ENCODE assay signal across 10 mouse cellular contexts in the genomic region with DNA sequence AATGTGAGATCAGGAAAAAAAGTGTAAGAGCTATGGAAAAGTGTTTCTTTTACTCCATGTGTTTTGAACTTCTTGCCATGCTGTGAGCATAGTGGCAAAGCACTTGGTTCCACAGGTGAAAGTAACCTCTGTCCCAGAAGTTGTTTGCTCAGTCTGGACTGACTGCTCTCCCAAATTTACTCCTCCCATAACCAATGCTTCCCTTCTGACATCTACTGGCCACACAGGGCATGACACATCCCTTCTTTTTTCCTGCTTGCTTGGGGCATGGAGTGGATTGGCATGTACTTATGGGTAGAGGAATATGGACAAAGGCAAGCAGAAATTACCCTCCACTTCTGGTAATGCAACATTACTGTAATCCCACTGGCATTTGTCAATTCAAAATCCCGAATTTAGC. TPM values are rescaled to one million over a fixed set of nuclear protein-coding genes. Genes with fewer than 3 reads are reported as not detected.
DNase-seq lines count a peak whose midpoint lies in the region; ATAC-seq lines count a peak whose summit lies in the region.
"Had no signal": no experiment of that assay in that cellular context is flagged by ENCODE, and none has a peak within 500 bp of the region (broad histone marks: within the 10 kb centered on the region; RNA-seq: fewer than 3 reads in every experiment).

No protein-coding gene starts in this region.

- H3K9ac ChIP-seq in midbrain, embryonic 14.5 days (replicated peaks; ENCODE audit: low read length) = no peak overlapping the region
- no peak overlapping the region for H3K9ac ChIP-seq in midbrain, embryonic 13.5 days (replicated peaks)
- no peak overlapping the region for H3K9ac ChIP-seq in limb, embryonic 11.5 days (ENCODE audit: low read length)

- no peaks in the 10 kb centered on the region for H3K9me3 ChIP-seq in midbrain, embryonic 14.5 days (ENCODE audit: control insufficient read depth, low read length)
- no peaks in the 10 kb centered on the region for H3K9me3 ChIP-seq in midbrain, embryonic 13.5 days
- no peaks in the 10 kb centered on the region for H3K9me3 ChIP-seq in heart, embryonic 10.5 days
- H3K9me3 ChIP-seq in limb, embryonic 11.5 days (ENCODE audit: control insufficient read depth, low read length) = no peaks in the 10 kb centered on the region

- H3K36me3 ChIP-seq in midbrain, embryonic 14.5 days (ENCODE audit: control insufficient read depth, insufficient read depth, low read length) = no peaks in the 10 kb centered on the region
- no peaks in the 10 kb centered on the region for H3K36me3 ChIP-seq in midbrain, embryonic 13.5 days
- no peaks in the 10 kb centered on the region for H3K36me3 ChIP-seq in heart, embryonic 10.5 days
- H3K36me3 ChIP-seq in limb, embryonic 11.5 days (ENCODE audit: control insufficient read depth, insufficient read depth, low read length) = no peaks in the 10 kb centered on the region

- WGBS in midbrain, embryonic 14.5 days = 5% methylated on average over 1 of the region's 1 CpGs
- WGBS in midbrain, embryonic 13.5 days = 6% methylated on average over 1 of the region's 1 CpGs
- WGBS in heart, embryonic 10.5 days = 9% methylated on average over 1 of the region's 1 CpGs
- 4% methylated on average over 1 of the region's 1 CpGs for WGBS in limb, embryonic 11.5 days

- H3K4me2 ChIP-seq in midbrain, embryonic 14.5 days (ENCODE audit: low read length) = no peak overlapping the region
- H3K4me2 ChIP-seq in midbrain, embryonic 13.5 days (replicated peaks) = no peak overlapping the region
- H3K4me2 ChIP-seq in limb, embryonic 11.5 days (ENCODE audit: low read depth, severe bottlenecking) = no peak overlapping the region

- ATAC-seq in CD4-positive, CD25-positive, alpha-beta regulatory T cell, adult 4 months = no peak
- ATAC-seq in midbrain, embryonic 14.5 days (ENCODE audit: low FRiP score, low TSS enrichment) = no peak
- no peak for ATAC-seq in midbrain, embryonic 13.5 days
- ATAC-seq in limb, embryonic 11.5 days (ENCODE audit: insufficient number of reproducible peaks, low FRiP score, low TSS enrichment, low read depth) = 0 out of 2 replicates have a peak, but pooled peaks have one; percentile 35

- no peaks in the 10 kb centered on the region for H3K27me3 ChIP-seq in midbrain, embryonic 14.5 days (ENCODE audit: control insufficient read depth, insufficient read depth, low read length)
- no peaks in the 10 kb centered on the region for H3K27me3 ChIP-seq in midbrain, embryonic 13.5 days
- no peaks in the 10 kb centered on the region for H3K27me3 ChIP-seq in heart, embryonic 10.5 days (ENCODE audit: insufficient read depth, poor library complexity, severe bottlenecking)
- H3K27me3 ChIP-seq in limb, embryonic 11.5 days (ENCODE audit: control insufficient read depth, insufficient read depth, low read length) = no peaks in the 10 kb centered on the region

- H3K27ac ChIP-seq in midbrain, embryonic 14.5 days (replicated peaks; ENCODE audit: low read depth, low read length) = no peak overlapping the region
- H3K27ac ChIP-seq in midbrain, embryonic 13.5 days = no peak overlapping the region
- H3K27ac ChIP-seq in heart, embryonic 10.5 days = no peak overlapping the region
- no peak overlapping the region for H3K27ac ChIP-seq in limb, embryonic 11.5 days (replicated peaks; ENCODE audit: low read depth, low read length)

- peak; percentile 32 for DNase-seq in CD4-positive, CD25-positive, alpha-beta regulatory T cell, adult 2 months (ENCODE audit: low read depth, low spot score)
- DNase-seq in midbrain, embryonic 14.5 days = peak; percentile 18
- peak; percentile 75 for DNase-seq in heart, embryonic 10.5 days (ENCODE audit: low spot score)
- peak; percentile 53 for DNase-seq in limb, embryonic 11.5 days (ENCODE audit: low spot score)
- peak; percentile 46 for DNase-seq in retina, postnatal 1 day
- no peak for DNase-seq in cerebellum, adult 9-10 months

- H3K4me3 ChIP-seq in midbrain, embryonic 14.5 days (replicated peaks; ENCODE audit: low read depth, low read length) = no peak overlapping the region
- H3K4me3 ChIP-seq in midbrain, embryonic 13.5 days (replicated peaks) = no peak overlapping the region
- no peak overlapping the region for H3K4me3 ChIP-seq in heart, embryonic 10.5 days
- no peak overlapping the region for H3K4me3 ChIP-seq in limb, embryonic 11.5 days (ENCODE audit: low read depth, low read length)
- H3K4me3 ChIP-seq: myocyte had no signal

- no peaks in the 10 kb centered on the region for H3K4me1 ChIP-seq in midbrain, embryonic 14.5 days (ENCODE audit: control insufficient read depth, insufficient read depth, low read length)
- no peaks in the 10 kb centered on the region for H3K4me1 ChIP-seq in midbrain, embryonic 13.5 days (replicated peaks)
- no peaks in the 10 kb centered on the region for H3K4me1 ChIP-seq in heart, embryonic 10.5 days
- H3K4me1 ChIP-seq in limb, embryonic 11.5 days (ENCODE audit: control insufficient read depth, insufficient read depth, low read length) = no peaks in the 10 kb centered on the region

RNA-seq across cellular contexts. Expression of a gene that starts 20.1 kb away (rescaled TPM):
- 10 to 100 TPM in 1 of 2 experiments, 1 to 10 TPM in 1; 9.7 to 12.9 TPM for polyA plus RNA-seq in CD4-positive, CD25-positive, alpha-beta regulatory T cell, adult 4 months (2017; shearing (Covaris generic))
- polyA plus RNA-seq in midbrain, embryonic 14.5 days (2014; fragmentation: Nextera tagmentation; extraction: Ambion mirVana) = 158 and 162 TPM in 2 replicates
- 166 and 188 TPM in 2 replicates for polyA plus RNA-seq in midbrain, embryonic 13.5 days (2015; fragmentation: Nextera tagmentation; extraction: Ambion mirVana)
- polyA plus RNA-seq in heart, embryonic 10.5 days (2016; fragmentation: Nextera tagmentation; extraction: Ambion mirVana) = 125 TPM in 2 replicates
- 97.9 and 99.4 TPM in 2 replicates for polyA plus RNA-seq in limb, embryonic 11.5 days (2014; fragmentation: Nextera tagmentation; extraction: Ambion mirVana)

RNA-seq across cellular contexts. Expression of a gene that starts 37.0 kb away (rescaled TPM):
- polyA plus RNA-seq in CD4-positive, CD25-positive, alpha-beta regulatory T cell, adult 4 months (2017; shearing (Covaris generic)) = not detected
- polyA plus RNA-seq in midbrain, embryonic 14.5 days (2014; fragmentation: Nextera tagmentation; extraction: Ambion mirVana) = not detected in 2 replicates
- polyA plus RNA-seq in midbrain, embryonic 13.5 days (2015; fragmentation: Nextera tagmentation; extraction: Ambion mirVana) = not detected in 2 replicates
- polyA plus RNA-seq in heart, embryonic 10.5 days (2016; fragmentation: Nextera tagmentation; extraction: Ambion mirVana) = not detected in 2 replicates
- not detected in 2 replicates for polyA plus RNA-seq in limb, embryonic 11.5 days (2014; fragmentation: Nextera tagmentation; extraction: Ambion mirVana)
- polyA plus RNA-seq: C2C12, myocyte had no signal
